Mouse (Mus musculus) ES-E14 (cell line): ENCODE results near the gene Phlda1.

Source experiments
- CHD2 ChIP-seq: IDR thresholded peaks from 2 replicates; pipeline ENCODE4 v1.6.1; 2014; ENCODE audit warnings: mild to moderate bottlenecking, low read depth, low read length, inconsistent platforms
- HCFC1 ChIP-seq: IDR thresholded peaks from 2 replicates; pipeline ENCODE4 v1.6.1; 2012; ENCODE audit warnings: low read length, inconsistent platforms, borderline replicate concordance; ENCODE audit not compliant: insufficient read depth
- MAFK ChIP-seq: IDR thresholded peaks from 2 replicates; pipeline ENCODE4 v1.6.1; 2014; ENCODE audit warnings: mild to moderate bottlenecking, low read depth, low read length, inconsistent platforms; ENCODE audit not compliant: insufficient read depth
- ZC3H11A ChIP-seq: IDR thresholded peaks from 2 replicates; pipeline ENCODE4 v1.6.1; 2012; ENCODE audit warnings: low read depth, mild to moderate bottlenecking, inconsistent platforms, low read length, borderline replicate concordance
- ZNF384 ChIP-seq: IDR thresholded peaks from 2 replicates; pipeline ENCODE4 v1.6.1; 2012; ENCODE audit warnings: low read depth, low read length, inconsistent platforms

- TF ChIP-seq ZC3H11A (no peak), HCFC1 (no peak), MAFK (no peak), ZNF384 (no peak), CHD2 (no peak)
Measured at GRCm38 (mm10) chr10:111476989-111477510, 29.0 kb upstream of the Phlda1 start.
